Mouse (Mus musculus) neural tube, embryonic 12.5 days (tissue): ENCODE results near the gene Olfr1417. TPM values are rescaled to one million over a fixed set of nuclear protein-coding genes. Genes with fewer than 3 reads are reported as not detected.
A peak's percentile ranks its signal among the peaks of the same experiment; 100 is the strongest.

ENCODE experiments used
- ATAC-seq: fragments of 200-750 bp; cut with Nextera tagmentation; 2 replicates; pipeline ENCODE4 v1.8.0; 2017; ENCODE audit warnings: low read depth, mild to moderate bottlenecking, moderate TSS enrichment, moderate library complexity; ENCODE audit not compliant: low FRiP score
- H3K27ac ChIP-seq: fragments of 300-500 bp; sonication (generic); 2 replicates; pipeline ENCODE4 v1.5.1; 2016
- H3K27me3 ChIP-seq: fragments of 300-500 bp; sonication (generic); replicated peaks from 2 replicates; pipeline ENCODE4 v1.6.1; 2016; ENCODE audit warnings: mild to moderate bottlenecking
- H3K36me3 ChIP-seq: fragments of 300-500 bp; sonication (generic); 2 replicates; pipeline ENCODE4 v1.6.1; 2016; ENCODE audit warnings: mild to moderate bottlenecking
- H3K4me1 ChIP-seq: fragments of 300-500 bp; sonication (generic); 2 replicates; pipeline ENCODE4 v1.6.1; 2016
- H3K4me2 ChIP-seq: fragments of 300-500 bp; sonication (generic); replicated peaks from 2 replicates; pipeline ENCODE4 v1.6.1; 2016; ENCODE audit warnings: mild to moderate bottlenecking
- H3K4me3 ChIP-seq: fragments of 300-500 bp; sonication (generic); 2 replicates; pipeline ENCODE4 v1.5.1; 2016
- H3K9ac ChIP-seq: fragments of 300-500 bp; sonication (generic); 2 replicates; pipeline ENCODE4 v1.6.1; 2016; ENCODE audit warnings: mild to moderate bottlenecking
- H3K9me3 ChIP-seq: fragments of 300-500 bp; sonication (generic); 2 replicates; pipeline ENCODE4 v1.6.1; 2016; ENCODE audit warnings: mild to moderate bottlenecking
- WGBS: fragments of 180-500 bp; shearing (Covaris S2); methylation state at CpG from one replicate; pipeline ENCODE4 v1.1.7; 2016; 5-methylcytosine and 5-hydroxymethylcytosine counted together
- polyA plus RNA-seq: library from polyadenylated mRNA; unstranded; fragments of >200 nt; fragmentation: Nextera tagmentation; extraction: Ambion mirVana; gene quantifications from 2 replicates; pipeline ENCODE4 v1.2.1, GENCODE M21; 2016

Olfr1417 gene
- polyA plus RNA-seq, 1 experiment from 2014 or later: not detected

DNA sequence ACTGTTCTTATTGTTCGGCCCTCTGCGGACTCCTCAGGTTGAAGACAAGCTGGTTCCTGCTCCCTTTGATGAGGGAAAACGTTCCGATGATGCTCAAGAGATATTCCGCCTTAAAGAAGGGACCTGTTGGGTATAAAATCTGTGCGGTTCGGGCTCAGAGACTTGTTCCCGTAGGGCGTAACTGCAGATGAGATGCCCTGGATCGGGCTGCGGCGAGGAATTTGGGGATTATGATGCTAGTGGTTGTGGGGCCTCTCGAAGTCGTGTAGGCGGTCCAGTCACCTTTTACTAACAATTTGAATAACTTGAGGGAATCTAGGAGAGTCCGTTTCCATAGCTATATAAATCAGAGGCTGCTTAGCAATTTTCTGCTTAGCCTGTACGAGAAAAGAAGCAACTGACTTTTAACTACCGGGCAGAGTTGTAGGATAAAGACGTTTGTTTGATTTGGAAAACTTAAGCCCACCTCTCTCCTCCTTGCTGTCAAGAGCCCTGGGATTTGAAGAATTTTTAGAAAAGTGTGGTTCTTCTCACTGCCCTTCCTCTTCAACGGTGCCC, 19.8 kb downstream of the Olfr1417 start, which contains the start of gene Stx3:
Stx3 (minus strand) TSS at position 261 of the 558 bp plus-strand sequence.
- no peaks in the 10 kb centered on the region for H3K36me3 ChIP-seq
- H3K9me3 ChIP-seq: no peaks in the 10 kb centered on the region
- peaks cover 11% of the 10 kb centered on the region for H3K4me1 ChIP-seq
- peaks cover 43% of the 10 kb centered on the region for H3K27me3 ChIP-seq
- H3K4me3 ChIP-seq: peak within 1 kb of the TSS; percentile 59
- peak within 1 kb of the TSS; percentile 98 for H3K4me2 ChIP-seq
- no peak for ATAC-seq
- WGBS: under 1% methylated on average over 20 of the region's 20 CpGs
- no peak within 1 kb of the TSS for H3K27ac ChIP-seq
- peak within 1 kb of the TSS; percentile 64 for H3K9ac ChIP-seq

DNA sequence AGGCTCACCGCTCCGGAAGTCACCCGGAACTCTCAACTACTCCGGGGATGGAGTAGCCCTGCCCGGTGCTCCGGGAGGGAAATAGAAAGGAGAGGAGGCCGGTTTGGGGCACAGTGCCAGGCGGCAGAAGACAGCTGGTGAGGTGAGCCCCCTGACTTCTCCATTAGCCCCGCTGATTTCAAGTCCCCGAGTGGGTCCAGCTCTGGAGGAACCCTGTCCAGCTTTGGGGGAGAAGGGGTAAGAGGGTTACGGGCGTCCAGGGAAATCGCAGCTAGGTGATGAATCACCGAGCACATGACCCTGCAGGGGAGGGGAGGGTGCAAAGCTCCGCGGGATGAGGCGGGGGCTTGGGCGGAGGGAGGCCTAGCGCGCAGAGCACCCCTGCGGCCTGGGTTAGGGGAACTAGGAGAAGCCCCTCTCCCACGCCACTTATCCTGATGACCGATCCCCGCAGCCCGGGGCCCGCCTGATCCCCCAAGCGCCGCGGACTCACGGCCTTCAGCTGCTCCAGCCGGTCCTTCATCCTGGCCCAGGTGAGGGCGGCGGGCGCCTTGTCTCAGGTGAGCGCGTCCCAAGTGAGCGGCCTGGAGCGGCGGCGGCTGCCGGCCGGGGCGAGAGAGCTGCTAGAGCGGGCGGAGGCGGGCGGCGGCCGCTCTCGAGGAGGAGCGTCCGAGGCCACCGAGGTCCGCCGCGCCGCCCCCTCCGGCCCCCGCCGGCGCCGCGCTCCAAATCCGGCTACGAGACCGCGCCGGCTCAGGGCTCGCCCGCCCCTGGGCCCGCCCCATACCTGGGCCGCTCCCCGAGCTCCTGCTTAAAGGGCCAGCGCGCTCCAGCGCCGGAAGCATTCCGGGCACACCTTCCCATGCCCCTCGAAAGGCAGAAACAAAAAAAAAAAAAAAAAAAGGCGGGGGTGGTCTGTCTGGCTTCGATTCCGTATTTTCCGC, 20.5 kb downstream of the Olfr1417 start:
- Histone ChIP-seq H3K4me2 (peak overlapping the region; percentile 98), H3K27ac (no peak overlapping the region), H3K36me3 (no peaks in the 10 kb centered on the region), H3K9ac (peak overlapping the region; percentile 64), H3K27me3 (peaks cover 43% of the 10 kb centered on the region), H3K9me3 (no peaks in the 10 kb centered on the region), H3K4me1 (peaks cover 11% of the 10 kb centered on the region), H3K4me3 (peak overlapping the region; percentile 59)
- WGBS: under 1% methylated on average over 82 of the region's 83 CpGs
- peak; percentile 73 for ATAC-seq

DNA sequence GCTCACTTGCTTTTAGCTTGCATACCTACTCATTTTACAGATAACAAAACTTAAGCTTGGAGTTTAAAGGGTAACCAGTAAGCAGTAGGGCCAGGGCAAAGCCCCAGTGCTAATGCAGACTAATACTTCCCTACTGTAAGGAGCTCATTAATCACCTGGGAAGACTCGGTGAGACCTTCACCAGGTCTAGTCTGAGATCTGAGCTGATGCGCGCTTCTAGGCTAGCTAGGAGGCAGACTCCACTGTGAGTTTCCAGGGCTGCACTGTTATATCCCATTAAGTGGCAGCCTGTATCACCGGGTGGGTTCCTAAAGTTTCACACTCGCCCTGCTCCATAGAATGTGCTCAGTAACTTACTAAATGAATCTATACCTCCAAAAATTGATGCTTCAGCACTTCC, 21.4 kb downstream of the Olfr1417 start:
- WGBS: 8% methylated on average over 5 of the region's 5 CpGs
- ATAC-seq: no peak
- no peak overlapping the region for H3K27ac ChIP-seq
- H3K9ac ChIP-seq: no peak overlapping the region
- H3K4me2 ChIP-seq: peak overlapping the region; percentile 98; the same call in 1 of the 2 replicates
- no peaks in the 10 kb centered on the region for H3K9me3 ChIP-seq
- H3K4me3 ChIP-seq: no peak overlapping the region
- no peaks in the 10 kb centered on the region for H3K36me3 ChIP-seq
- peaks cover 43% of the 10 kb centered on the region for H3K27me3 ChIP-seq
- H3K4me1 ChIP-seq: peaks cover 11% of the 10 kb centered on the region

DNA sequence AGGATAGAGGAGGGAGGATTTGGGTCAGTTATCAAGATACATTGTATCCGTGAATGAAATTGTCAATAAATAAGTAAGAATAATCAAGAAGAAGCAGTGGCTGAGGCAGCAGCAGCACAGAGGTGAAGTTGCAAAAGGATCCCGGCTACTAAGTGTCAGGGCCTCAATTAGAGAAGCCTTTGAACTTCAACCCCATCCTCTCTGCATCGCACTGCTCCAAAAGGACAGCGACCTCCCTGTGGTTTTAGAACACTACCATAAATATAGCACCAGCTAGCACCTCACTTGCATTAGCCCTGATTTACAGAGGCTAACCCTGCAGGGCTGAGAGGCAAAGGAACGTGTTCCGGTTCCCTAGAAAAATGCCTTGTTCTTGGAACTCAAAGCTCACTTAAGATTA, 22.3 kb downstream of the Olfr1417 start:
- Histone ChIP-seq H3K27ac (no peak overlapping the region), H3K4me2 (no peak overlapping the region), H3K27me3 (peaks cover 43% of the 10 kb centered on the region), H3K9ac (no peak overlapping the region), H3K36me3 (no peaks in the 10 kb centered on the region), H3K4me3 (no peak overlapping the region), H3K4me1 (peaks cover 11% of the 10 kb centered on the region), H3K9me3 (no peaks in the 10 kb centered on the region)
- WGBS: 24% methylated on average over 6 of the region's 6 CpGs
- ATAC-seq: no peak

DNA sequence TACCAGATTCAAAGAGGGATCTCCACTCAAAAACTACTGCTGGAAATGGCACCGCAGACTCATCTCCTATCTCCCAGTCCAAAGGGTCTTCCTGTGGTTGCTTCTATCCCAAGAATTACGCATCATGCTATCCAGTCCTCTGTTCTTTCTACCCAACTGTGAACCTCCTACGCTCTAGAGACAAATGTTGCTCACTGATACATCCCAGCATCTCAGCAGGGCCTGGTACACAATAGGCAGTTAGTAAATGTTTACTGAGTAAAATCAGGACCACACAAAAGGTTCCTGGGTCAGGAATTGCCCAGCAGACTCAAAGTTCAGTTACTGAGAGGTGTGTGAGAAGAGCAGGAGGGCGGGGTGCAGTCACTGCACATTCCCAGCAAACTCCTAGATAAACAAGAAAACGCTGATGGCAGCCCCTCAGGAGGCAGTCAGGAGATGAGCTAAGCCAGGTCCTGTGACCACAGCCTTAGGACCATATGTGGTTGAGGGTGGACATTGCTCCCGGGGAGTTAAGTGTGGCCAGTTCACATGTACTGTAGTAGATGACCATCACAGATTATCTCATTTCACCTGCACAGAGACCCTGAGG, 24.2 kb downstream of the Olfr1417 start:
- H3K27me3 ChIP-seq: peaks cover 38% of the 10 kb centered on the region
- ATAC-seq: no peak
- H3K9me3 ChIP-seq: no peaks in the 10 kb centered on the region
- no peak overlapping the region for H3K4me3 ChIP-seq
- no peak overlapping the region for H3K27ac ChIP-seq
- no peak overlapping the region for H3K4me2 ChIP-seq
- no peaks in the 10 kb centered on the region for H3K36me3 ChIP-seq
- 73% methylated on average over 6 of the region's 6 CpGs for WGBS
- H3K9ac ChIP-seq: no peak overlapping the region
- H3K4me1 ChIP-seq: peaks cover 10% of the 10 kb centered on the region

DNA sequence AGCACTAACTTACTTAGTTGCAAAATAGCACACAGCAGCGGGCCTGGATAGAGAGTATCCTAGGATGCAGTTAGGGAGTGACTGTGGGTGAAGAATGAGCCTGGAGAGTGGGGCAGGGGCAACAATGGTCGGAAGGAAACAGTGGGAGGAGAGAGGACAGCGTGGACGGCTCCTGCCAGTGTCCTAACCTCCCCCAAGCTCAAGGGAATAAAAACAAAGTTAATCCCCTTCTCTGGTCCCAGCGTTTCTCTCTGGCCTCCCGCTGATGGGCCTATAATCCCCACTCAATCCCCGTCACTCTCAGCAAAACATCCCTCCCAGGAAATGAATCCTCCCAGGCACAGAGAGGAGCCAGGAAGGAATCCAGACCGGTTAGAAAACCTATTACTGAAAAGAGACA, 25.4 kb downstream of the Olfr1417 start:
- peaks cover 27% of the 10 kb centered on the region for H3K27me3 ChIP-seq
- H3K4me3 ChIP-seq: no peak overlapping the region
- H3K9me3 ChIP-seq: no peaks in the 10 kb centered on the region
- H3K9ac ChIP-seq: no peak overlapping the region
- H3K4me1 ChIP-seq: peaks cover 6% of the 10 kb centered on the region; the same call in 1 of the 2 replicates
- H3K4me2 ChIP-seq: no peak overlapping the region
- H3K27ac ChIP-seq: no peak overlapping the region
- ATAC-seq: no peak
- H3K36me3 ChIP-seq: no peaks in the 10 kb centered on the region
- 16% methylated on average over 8 of the region's 8 CpGs for WGBS

DNA sequence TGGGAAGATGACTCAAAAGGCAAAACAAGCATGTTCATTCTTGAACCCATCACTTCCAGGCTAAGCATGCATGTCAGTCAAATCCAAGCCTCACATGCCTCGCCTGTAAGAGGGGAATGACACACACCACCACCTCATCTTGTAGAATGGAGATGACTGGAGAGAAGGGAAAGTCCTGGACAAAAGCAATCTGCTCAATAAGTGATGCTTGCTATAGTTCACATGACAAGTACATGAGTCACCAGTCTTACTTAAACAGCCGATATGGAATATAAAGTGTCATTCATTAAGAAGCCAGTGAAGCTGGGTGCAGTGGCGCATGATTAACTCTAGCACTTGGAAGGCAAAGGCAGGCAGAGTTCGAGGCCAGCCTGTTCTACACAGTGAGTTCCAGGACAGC, 25.9 kb downstream of the Olfr1417 start:
- no peak for ATAC-seq
- H3K9me3 ChIP-seq: no peaks in the 10 kb centered on the region
- H3K27ac ChIP-seq: no peak overlapping the region
- no peak overlapping the region for H3K9ac ChIP-seq
- H3K4me2 ChIP-seq: no peak overlapping the region
- H3K36me3 ChIP-seq: no peaks in the 10 kb centered on the region
- no peak overlapping the region for H3K4me3 ChIP-seq
- WGBS: 89% methylated on average over 4 of the region's 4 CpGs
- peaks cover 2% of the 10 kb centered on the region; the same call in 1 of the 2 replicates for H3K4me1 ChIP-seq
- peaks cover 21% of the 10 kb centered on the region for H3K27me3 ChIP-seq

DNA sequence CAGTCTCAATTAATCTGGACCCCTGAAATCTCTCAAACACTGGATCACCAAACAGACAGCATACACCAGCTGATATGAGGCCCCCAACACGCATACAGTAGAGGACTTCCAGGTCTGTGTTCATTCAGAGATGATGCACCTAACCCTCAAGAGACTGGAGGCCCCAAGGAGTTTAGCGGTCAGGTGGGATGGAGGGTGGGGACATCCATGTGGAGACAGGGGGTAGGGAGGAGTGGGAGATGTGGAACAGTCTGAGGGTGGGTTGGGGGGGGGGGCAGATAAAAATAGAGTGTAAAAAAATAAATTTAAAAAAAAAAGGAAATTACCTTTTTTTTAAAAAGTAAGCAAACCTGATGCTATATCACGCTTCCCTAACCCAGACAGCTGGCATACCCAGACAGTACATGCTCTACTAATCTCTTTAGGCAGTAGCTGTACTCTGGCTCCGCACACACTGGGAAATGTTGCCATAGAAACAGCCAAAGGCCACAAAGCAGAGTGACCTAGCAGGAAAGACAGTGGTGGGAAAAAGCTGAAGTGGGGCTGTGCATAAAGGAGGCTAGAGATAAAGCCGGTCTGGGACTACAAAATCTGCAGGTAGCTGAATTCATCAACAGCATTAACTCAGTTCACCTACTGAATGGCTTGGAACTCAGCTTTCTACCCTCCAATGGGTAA, 27.2 kb downstream of the Olfr1417 start:
- WGBS: 58% methylated on average over 5 of the region's 5 CpGs
- peaks cover 10% of the 10 kb centered on the region for H3K27me3 ChIP-seq
- no peak overlapping the region for H3K9ac ChIP-seq
- no peak overlapping the region for H3K4me2 ChIP-seq
- H3K4me1 ChIP-seq: no peaks in the 10 kb centered on the region
- no peaks in the 10 kb centered on the region for H3K36me3 ChIP-seq
- H3K4me3 ChIP-seq: no peak overlapping the region
- ATAC-seq: peak; percentile 86
- H3K27ac ChIP-seq: no peak overlapping the region
- no peaks in the 10 kb centered on the region for H3K9me3 ChIP-seq

DNA sequence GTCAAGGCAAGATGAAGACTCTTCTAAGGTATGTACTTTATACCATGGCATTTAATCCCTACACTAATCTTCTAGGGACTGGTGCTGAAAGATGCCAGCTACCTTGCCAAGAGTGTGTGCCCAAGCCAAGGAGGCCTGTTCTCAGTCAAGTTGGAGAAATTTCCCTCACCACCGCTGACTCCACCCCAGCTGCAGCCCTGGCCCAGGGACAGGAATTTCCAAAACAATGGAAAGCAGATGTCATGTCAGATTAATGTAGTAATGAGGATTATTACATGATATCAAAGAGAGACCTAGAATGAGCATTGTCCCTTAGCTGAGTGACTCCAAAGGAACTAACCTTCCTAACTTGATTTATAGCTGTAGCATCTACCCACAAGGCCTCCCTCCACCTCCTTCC, 28.2 kb downstream of the Olfr1417 start:
- Histone ChIP-seq H3K9me3 (no peaks in the 10 kb centered on the region), H3K4me2 (no peak overlapping the region), H3K27ac (no peak overlapping the region), H3K4me3 (no peak overlapping the region), H3K9ac (no peak overlapping the region), H3K36me3 (no peaks in the 10 kb centered on the region), H3K27me3 (peaks cover 2% of the 10 kb centered on the region), H3K4me1 (no peaks in the 10 kb centered on the region)
- no peak for ATAC-seq
- WGBS: 89% methylated on average over 1 of the region's 1 CpGs

DNA sequence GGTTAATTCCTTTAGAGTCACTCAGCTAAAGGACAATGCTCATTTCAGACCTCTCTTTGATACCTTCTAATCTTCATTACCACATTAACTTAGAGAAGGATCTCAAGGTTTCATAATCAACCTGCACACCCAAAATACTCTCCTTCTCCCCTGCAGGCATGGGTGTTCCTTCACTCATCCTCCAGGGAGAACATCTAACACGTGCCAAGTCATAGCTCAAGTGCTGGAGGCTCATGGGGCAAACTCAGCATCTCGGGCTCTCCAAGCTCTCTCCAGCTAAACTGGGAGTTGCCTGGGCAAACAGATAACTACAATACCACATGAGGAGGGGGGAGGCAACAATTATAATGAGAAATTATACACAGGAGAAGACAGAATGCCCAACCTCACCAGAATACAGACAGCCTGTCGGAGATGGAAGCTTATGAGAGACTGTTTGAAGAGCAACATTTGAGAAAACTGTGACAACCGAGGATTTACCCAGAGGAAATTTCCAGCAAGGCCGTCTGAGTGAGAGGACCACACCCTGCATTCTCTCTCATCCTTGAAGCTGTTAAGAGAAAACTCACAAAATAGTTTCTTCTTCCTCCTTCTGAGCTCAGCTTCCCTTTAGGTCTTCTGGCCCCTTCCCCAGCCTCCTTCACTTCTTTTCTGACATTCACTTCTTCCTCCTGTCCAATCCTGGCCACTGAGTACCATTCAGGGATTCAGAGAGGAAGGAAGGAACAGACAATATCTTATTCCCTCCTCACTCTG, 28.8 kb downstream of the Olfr1417 start:
- Histone ChIP-seq H3K4me2 (no peak overlapping the region), H3K4me1 (no peaks in the 10 kb centered on the region), H3K9me3 (no peaks in the 10 kb centered on the region), H3K27ac (no peak overlapping the region), H3K4me3 (no peak overlapping the region), H3K9ac (no peak overlapping the region), H3K27me3 (no peaks in the 10 kb centered on the region), H3K36me3 (no peaks in the 10 kb centered on the region)
- 84% methylated on average over 5 of the region's 5 CpGs for WGBS
- ATAC-seq: no peak

DNA sequence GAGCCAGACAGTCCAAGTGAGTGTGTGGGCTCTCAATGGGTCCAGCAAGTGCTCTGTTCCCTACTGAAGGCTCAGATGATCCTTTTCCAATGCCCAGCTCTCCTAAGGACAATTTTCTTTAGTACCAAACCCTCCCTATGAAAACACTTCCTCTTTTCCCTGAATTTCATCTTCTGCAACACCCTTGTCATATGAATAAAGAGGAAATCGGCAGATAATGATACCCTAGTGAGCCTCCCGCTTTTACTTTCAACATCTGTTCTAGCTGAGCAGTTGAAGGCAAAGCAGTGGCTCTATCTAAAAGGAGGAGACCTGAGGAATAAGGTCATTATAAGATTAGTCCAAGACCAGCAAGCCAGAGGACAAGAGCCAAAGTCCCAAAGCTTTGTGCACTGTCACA, 30.6 kb downstream of the Olfr1417 start:
- ATAC-seq: no peak
- 89% methylated on average over 2 of the region's 2 CpGs for WGBS

More for the DNA sequence above, 30.6 kb downstream of the Olfr1417 start:
- Histone ChIP-seq H3K4me1 (no peaks in the 10 kb centered on the region), H3K36me3 (no peaks in the 10 kb centered on the region), H3K9me3 (no peaks in the 10 kb centered on the region), H3K27me3 (no peaks in the 10 kb centered on the region), H3K4me2 (no peak overlapping the region), H3K4me3 (no peak overlapping the region), H3K27ac (no peak overlapping the region), H3K9ac (no peak overlapping the region)
